Comparison of ENCODE assay signal across 21 mouse cellular contexts in the genomic region with DNA sequence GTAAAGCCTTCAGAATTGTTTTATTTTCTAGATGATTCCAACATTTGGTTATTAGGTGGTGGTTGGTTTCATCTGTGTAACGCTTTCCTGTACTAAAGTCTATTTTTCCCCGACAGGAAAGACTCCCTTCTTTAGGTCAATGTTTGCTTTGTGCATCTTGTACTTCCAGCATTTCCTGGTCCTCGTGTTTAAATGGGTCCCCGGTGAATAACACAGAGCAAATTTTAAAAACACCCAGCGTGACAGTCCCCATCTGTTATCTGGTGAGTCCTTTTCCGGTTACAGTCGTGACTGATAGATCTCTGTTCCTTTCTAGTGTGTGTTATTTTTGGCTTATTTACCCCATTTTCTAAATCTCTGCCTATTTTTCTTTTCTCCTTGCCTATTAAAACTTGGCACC. TPM values are rescaled to one million over a fixed set of nuclear protein-coding genes. Genes with fewer than 3 reads are reported as not detected.
DNase-seq lines count a peak whose midpoint lies in the region; ATAC-seq and TF ChIP-seq lines count a peak whose summit lies in the region.
"Had no signal": no experiment of that assay in that cellular context is flagged by ENCODE, and none has a peak within 500 bp of the region (broad histone marks: within the 10 kb centered on the region; RNA-seq: fewer than 3 reads in every experiment).

No protein-coding gene starts in this region.

- no peaks in the 10 kb centered on the region for H3K9me3 ChIP-seq in heart, embryonic 11.5 days (replicated peaks; ENCODE audit: control insufficient read depth, low read length)
- no peaks in the 10 kb centered on the region for H3K9me3 ChIP-seq in lung, embryonic 14.5 days (ENCODE audit: low read depth, low read length)
- no peaks in the 10 kb centered on the region for H3K9me3 ChIP-seq in kidney, embryonic 15.5 days (replicated peaks)
- H3K9me3 ChIP-seq in forebrain, embryonic 10.5 days, result no peaks in the 10 kb centered on the region
- H3K9me3 ChIP-seq: embryonic facial prominence, embryonic 12.5 days; forebrain, embryonic 15.5 days; limb, embryonic 15.5 days; midbrain, embryonic 10.5 days had no signal

- no peak for ATAC-seq in heart, embryonic 11.5 days (replicated peaks; ENCODE audit: insufficient number of reproducible peaks, low FRiP score, low TSS enrichment)
- no peak for ATAC-seq in lung, embryonic 14.5 days (ENCODE audit: insufficient read depth)
- ATAC-seq in kidney, embryonic 15.5 days (replicated peaks; ENCODE audit: low FRiP score), result 0 out of 2 replicates have a peak, but pooled peaks have one; percentile 18
- ATAC-seq: forebrain, embryonic 15.5 days; hindbrain, embryonic 16.5 days; intestine, postnatal 0 days had no signal

- 0 out of 2 replicates have a peak, but pooled peaks cover 3% of the 10 kb centered on the region for H3K4me1 ChIP-seq in heart, embryonic 11.5 days (ENCODE audit: control insufficient read depth, insufficient read depth, low read length)
- no peaks in the 10 kb centered on the region; the same call in 1 of the 2 replicates for H3K4me1 ChIP-seq in lung, embryonic 14.5 days (ENCODE audit: insufficient read depth)
- peaks cover 16% of the 10 kb centered on the region; the same call in 1 of the 2 replicates for H3K4me1 ChIP-seq in kidney, embryonic 15.5 days
- H3K4me1 ChIP-seq in forebrain, embryonic 10.5 days, result peaks cover 3% of the 10 kb centered on the region; the same call in 1 of the 2 replicates
- H3K4me1 ChIP-seq: embryonic facial prominence, embryonic 12.5 days had no signal

- no peak for TF ChIP-seq CTCF in lung, embryonic 14.5 days (IDR thresholded peaks at IDR 0.05; ENCODE audit: low read depth)

- no peak overlapping the region for H3K9ac ChIP-seq in heart, embryonic 11.5 days (ENCODE audit: low read depth, low read length)
- no peak overlapping the region for H3K9ac ChIP-seq in lung, embryonic 14.5 days
- no peak overlapping the region for H3K9ac ChIP-seq in kidney, embryonic 15.5 days
- H3K9ac ChIP-seq: embryonic facial prominence, embryonic 12.5 days; forebrain, embryonic 15.5 days; limb, embryonic 15.5 days had no signal

- H3K36me3 ChIP-seq in heart, embryonic 11.5 days (ENCODE audit: control insufficient read depth, insufficient read depth, low read length), result no peaks in the 10 kb centered on the region
- H3K36me3 ChIP-seq in lung, embryonic 14.5 days (ENCODE audit: insufficient read depth), result no peaks in the 10 kb centered on the region
- H3K36me3 ChIP-seq in kidney, embryonic 15.5 days, result no peaks in the 10 kb centered on the region
- H3K36me3 ChIP-seq in forebrain, embryonic 10.5 days (replicated peaks), result no peaks in the 10 kb centered on the region
- H3K36me3 ChIP-seq: embryonic facial prominence, embryonic 12.5 days; forebrain, embryonic 15.5 days; limb, embryonic 15.5 days; midbrain, embryonic 10.5 days had no signal

- H3K4me2 ChIP-seq in heart, embryonic 11.5 days, result no peak overlapping the region
- H3K4me2 ChIP-seq in lung, embryonic 14.5 days, result no peak overlapping the region
- H3K4me2 ChIP-seq in kidney, embryonic 15.5 days, result 0 out of 2 replicates have a peak overlapping the region, but pooled peaks have one; percentile 8
- H3K4me2 ChIP-seq: embryonic facial prominence, embryonic 12.5 days; forebrain, embryonic 15.5 days; limb, embryonic 15.5 days had no signal

- H3K4me3 ChIP-seq in heart, embryonic 11.5 days (ENCODE audit: low read depth, low read length), result no peak overlapping the region
- H3K4me3 ChIP-seq in lung, embryonic 14.5 days (ENCODE audit: low read depth, low read length), result no peak overlapping the region
- H3K4me3 ChIP-seq in kidney, embryonic 15.5 days (replicated peaks), result no peak overlapping the region
- H3K4me3 ChIP-seq in forebrain, embryonic 10.5 days, result no peak overlapping the region
- H3K4me3 ChIP-seq: embryonic facial prominence, embryonic 12.5 days; forebrain, embryonic 15.5 days; limb, embryonic 15.5 days; midbrain, embryonic 10.5 days had no signal

- DNase-seq in heart, adult 9 months (ENCODE audit: low spot score in 2 of 2), result peak; percentile 1 to 7
- peak; percentile 36 for DNase-seq in lung, embryonic 14.5 days
- DNase-seq in lung, postnatal 25 days (ENCODE audit: low spot score), result no peak
- no peak for DNase-seq in right cerebral cortex, postnatal 10 days (ENCODE audit: low spot score in 2 of 2)
- no peak for DNase-seq in forebrain, embryonic 10.5 days (ENCODE audit: extremely low spot score, low spot score)
- DNase-seq: cerebellum, adult 2 months; gastrocnemius, postnatal 14 days; lung, postnatal 36 days; thymus, adult 2 months had no signal

- H3K27me3 ChIP-seq in heart, embryonic 11.5 days (ENCODE audit: control insufficient read depth, insufficient read depth, low read length), result no peaks in the 10 kb centered on the region
- no peaks in the 10 kb centered on the region for H3K27me3 ChIP-seq in lung, embryonic 14.5 days (ENCODE audit: insufficient read depth, low read length)
- peaks cover 3% of the 10 kb centered on the region; the same call in 1 of the 2 replicates for H3K27me3 ChIP-seq in kidney, embryonic 15.5 days
- H3K27me3 ChIP-seq in forebrain, embryonic 10.5 days (ENCODE audit: poor library complexity, severe bottlenecking), result no peaks in the 10 kb centered on the region
- H3K27me3 ChIP-seq: forebrain, embryonic 15.5 days; limb, embryonic 15.5 days had no signal

- H3K27ac ChIP-seq in heart, embryonic 11.5 days (ENCODE audit: low read depth, low read length), result no peak overlapping the region
- H3K27ac ChIP-seq in lung, embryonic 14.5 days (ENCODE audit: low read depth), result no peak overlapping the region
- H3K27ac ChIP-seq in kidney, embryonic 15.5 days, result 0 out of 2 replicates have a peak overlapping the region, but pooled peaks have one; percentile 45
- no peak overlapping the region for H3K27ac ChIP-seq in forebrain, embryonic 10.5 days
- H3K27ac ChIP-seq: embryonic facial prominence, embryonic 12.5 days; forebrain, embryonic 15.5 days; limb, embryonic 15.5 days; midbrain, embryonic 10.5 days had no signal

- WGBS in heart, embryonic 11.5 days (ENCODE audit: insufficient replicate concordance), result 34% methylated on average over 7 of the region's 7 CpGs
- 14% methylated on average over 7 of the region's 7 CpGs for WGBS in lung, embryonic 14.5 days
- WGBS in kidney, embryonic 15.5 days, result 28% methylated on average over 7 of the region's 7 CpGs
- WGBS in forebrain, embryonic 10.5 days, result 85% methylated on average over 7 of the region's 7 CpGs

RNA-seq across cellular contexts. Expression of gene Ccdc185, which starts 16.3 kb away (rescaled TPM):
- not detected in 2 replicates for polyA plus RNA-seq in heart, embryonic 11.5 days (2014; fragmentation: Nextera tagmentation; extraction: Ambion mirVana)
- polyA plus RNA-seq in lung, embryonic 14.5 days (2014; fragmentation: Nextera tagmentation; extraction: Ambion mirVana), result not detected in 2 replicates
- polyA plus RNA-seq in kidney, embryonic 15.5 days (2015; fragmentation: Nextera tagmentation; extraction: Ambion mirVana), result not detected in 2 replicates
- polyA plus RNA-seq in forebrain, embryonic 10.5 days (2016; fragmentation: Nextera tagmentation; extraction: Ambion mirVana), result not detected in 2 replicates
- polyA plus RNA-seq: C2C12; cerebellum, adult 2 months; embryonic facial prominence, embryonic 12.5 days; forebrain, embryonic 15.5 days; hindbrain, embryonic 16.5 days; intestine, postnatal 0 days; limb, embryonic 15.5 days; liver, embryonic 16.5 days; midbrain, embryonic 10.5 days; midbrain, postnatal 0 days; stomach, embryonic 16.5 days; thymus, adult 2 months had no signal

RNA-seq across cellular contexts. Expression of gene Susd4, which starts 31.0 kb away (rescaled TPM):
- 5.4 and 5.9 TPM in 2 replicates for polyA plus RNA-seq in heart, embryonic 11.5 days (2014; fragmentation: Nextera tagmentation; extraction: Ambion mirVana)
- 20.6 and 20.9 TPM in 2 replicates for polyA plus RNA-seq in lung, embryonic 14.5 days (2014; fragmentation: Nextera tagmentation; extraction: Ambion mirVana)
- polyA plus RNA-seq in kidney, embryonic 15.5 days (2015; fragmentation: Nextera tagmentation; extraction: Ambion mirVana), result 19.8 and 20.0 TPM in 2 replicates
- 10.5 and 13.9 TPM in 2 replicates for polyA plus RNA-seq in forebrain, embryonic 10.5 days (2016; fragmentation: Nextera tagmentation; extraction: Ambion mirVana)

Comparison
In these comparisons a context has a peak if more than half of its experiments do, and no peak if none do; other contexts are left out.
1. DNase-seq: peak in heart, adult 9 months (2 of 2) and lung, embryonic 14.5 days (single experiment); none in lung, postnatal 25 days (single experiment), right cerebral cortex, postnatal 10 days (0 of 2) and forebrain, embryonic 10.5 days (single experiment).